Mouse (Mus musculus) forebrain, embryonic 15.5 days (tissue): Measurements from ENCODE around the gene Arhgap31. TPM values are rescaled to one million over a fixed set of nuclear protein-coding genes. Genes with fewer than 3 reads are reported as not detected.
"Not testable (repeated sequence)": the region's sequence is repeated elsewhere in the genome, so short reads cannot be mapped to it uniquely, and the experiment has no call there.

Experiments
- ATAC-seq: fragments of 200-750 bp; cut with Nextera tagmentation; replicated peaks from 2 replicates; pipeline ENCODE4 v1.8.0; 2017; ENCODE audit warnings: mild to moderate bottlenecking, moderate TSS enrichment, moderate library complexity
- H3K27ac ChIP-seq: fragments of 300-500 bp; sonication (generic); replicated peaks from 2 replicates; pipeline ENCODE4 v1.5.1; 2015; ENCODE audit warnings: mild to moderate bottlenecking, inconsistent platforms
- H3K27me3 ChIP-seq: fragments of 300-500 bp; sonication (generic); 2 replicates; pipeline ENCODE4 v1.6.1; 2015; ENCODE audit warnings: inconsistent platforms
- H3K36me3 ChIP-seq: fragments of 300-500 bp; sonication (generic); 2 replicates; pipeline ENCODE4 v1.6.1; 2015; ENCODE audit warnings: mild to moderate bottlenecking, inconsistent platforms
- H3K4me1 ChIP-seq: fragments of 300-500 bp; sonication (generic); 2 replicates; pipeline ENCODE4 v1.6.1; 2015; ENCODE audit warnings: inconsistent platforms
- H3K4me2 ChIP-seq: fragments of 300-500 bp; sonication (generic); replicated peaks from 2 replicates; pipeline ENCODE4 v1.6.1; 2015; ENCODE audit warnings: mild to moderate bottlenecking, inconsistent platforms
- H3K4me3 ChIP-seq: fragments of 300-500 bp; sonication (generic); 2 replicates; pipeline ENCODE4 v1.5.1; 2015; ENCODE audit warnings: mild to moderate bottlenecking, inconsistent platforms
- H3K9ac ChIP-seq: fragments of 300-500 bp; sonication (generic); replicated peaks from 2 replicates; pipeline ENCODE4 v1.6.1; 2015; ENCODE audit warnings: mild to moderate bottlenecking, inconsistent platforms
- H3K9me3 ChIP-seq: fragments of 300-500 bp; sonication (generic); 2 replicates; pipeline ENCODE4 v1.6.1; 2016; ENCODE audit warnings: inconsistent platforms
- WGBS: fragments of 180-500 bp; shearing (Covaris S2); methylation state at CpG from one replicate; pipeline ENCODE4 v1.1.7; 2015; ENCODE audit warnings: mixed read lengths; 5-methylcytosine and 5-hydroxymethylcytosine counted together
- polyA plus RNA-seq: library from polyadenylated mRNA; unstranded; fragments of >200 nt; fragmentation: Nextera tagmentation; extraction: Ambion mirVana; gene quantifications from 2 replicates; pipeline ENCODE4 v1.2.1, GENCODE M21; 2015

Gene Arhgap31
- polyA plus RNA-seq, 1 experiment from 2014 or later, result 3.4 TPM

GRCm38 (mm10) chr16:38697611-38698010, 15.5 kb downstream of the Arhgap31 start:
- no peaks in the 10 kb centered on the region for H3K27me3 ChIP-seq
- 93% methylated on average over 5 of the region's 5 CpGs for WGBS
- H3K4me2 ChIP-seq, result no peak overlapping the region
- no peaks in the 10 kb centered on the region for H3K9me3 ChIP-seq
- H3K4me1 ChIP-seq, result peaks cover 8% of the 10 kb centered on the region
- no peak overlapping the region for H3K27ac ChIP-seq
- H3K36me3 ChIP-seq, result no peaks in the 10 kb centered on the region
- H3K4me3 ChIP-seq, result no peak overlapping the region
- no peak for ATAC-seq
- H3K9ac ChIP-seq, result no peak overlapping the region

- H3K9ac ChIP-seq, result no peak overlapping the region
- H3K27ac ChIP-seq, result no peak overlapping the region
- 81% methylated on average over 5 of the region's 5 CpGs for WGBS
- no peaks in the 10 kb centered on the region for H3K9me3 ChIP-seq
- H3K36me3 ChIP-seq, result no peaks in the 10 kb centered on the region
- no peak for ATAC-seq
- H3K27me3 ChIP-seq, result no peaks in the 10 kb centered on the region
- H3K4me1 ChIP-seq, result no peaks in the 10 kb centered on the region
- no peak overlapping the region for H3K4me3 ChIP-seq
- no peak overlapping the region for H3K4me2 ChIP-seq
Measured at GRCm38 (mm10) chr16:38695557-38695956, 17.5 kb downstream of the Arhgap31 start.

DNA sequence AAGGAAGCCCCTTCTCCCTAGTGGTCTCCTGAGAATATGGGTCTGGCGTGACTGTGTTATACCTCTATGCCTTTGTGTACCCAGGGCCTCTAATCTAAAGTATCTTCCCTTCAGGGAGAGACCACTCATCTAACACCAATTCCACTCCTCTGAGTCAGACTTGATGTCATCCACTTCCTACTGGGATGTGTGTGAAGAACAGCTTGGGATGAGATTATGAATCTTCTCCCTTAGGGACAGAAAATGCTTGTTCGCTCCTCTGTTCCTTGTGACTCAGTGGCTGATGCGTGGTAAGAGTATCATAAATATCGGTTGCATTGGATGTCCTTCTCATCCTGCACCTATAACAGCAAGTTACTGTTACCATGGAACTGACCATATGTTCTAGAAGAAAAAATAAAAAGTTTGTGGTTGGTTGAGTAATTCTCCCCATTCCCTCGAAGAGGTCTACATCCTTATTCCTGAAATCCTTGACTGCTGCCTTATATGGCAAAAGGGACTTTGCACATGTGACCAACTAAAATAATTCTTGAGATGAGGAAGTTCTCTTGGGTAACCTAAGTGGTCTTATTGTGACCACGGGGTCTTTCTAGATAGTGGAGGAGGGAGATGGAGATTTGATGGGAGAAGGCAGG, 18.1 kb downstream of the Arhgap31 start:
- no peak for ATAC-seq
- WGBS, result 93% methylated on average over 6 of the region's 6 CpGs
- no peaks in the 10 kb centered on the region for H3K4me1 ChIP-seq
- no peaks in the 10 kb centered on the region for H3K9me3 ChIP-seq
- no peak overlapping the region for H3K27ac ChIP-seq
- H3K36me3 ChIP-seq, result no peaks in the 10 kb centered on the region
- H3K4me2 ChIP-seq, result no peak overlapping the region
- H3K27me3 ChIP-seq, result no peaks in the 10 kb centered on the region
- no peak overlapping the region for H3K4me3 ChIP-seq
- H3K9ac ChIP-seq, result no peak overlapping the region

DNA sequence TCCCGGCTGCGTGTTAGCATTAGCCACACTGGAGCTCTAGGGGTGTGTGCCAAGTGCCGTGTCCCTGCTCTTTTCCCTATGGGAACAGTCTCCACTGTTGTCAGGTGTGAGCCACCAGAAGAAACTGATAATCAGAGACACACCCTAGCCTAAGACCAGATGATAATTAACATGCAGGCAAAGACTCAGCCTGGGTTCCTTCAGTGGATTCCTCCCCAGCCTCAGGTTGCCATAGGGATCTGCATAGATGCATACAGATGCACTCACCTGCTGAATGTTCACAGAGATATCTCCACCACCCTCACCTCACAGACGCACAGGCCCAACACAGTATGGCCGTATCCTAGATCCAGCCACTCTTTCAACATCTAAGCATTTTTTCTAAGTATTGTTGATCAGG, 22.6 kb downstream of the Arhgap31 start:
- no peak for ATAC-seq
- 91% methylated on average over 5 of the region's 5 CpGs for WGBS

DNA sequence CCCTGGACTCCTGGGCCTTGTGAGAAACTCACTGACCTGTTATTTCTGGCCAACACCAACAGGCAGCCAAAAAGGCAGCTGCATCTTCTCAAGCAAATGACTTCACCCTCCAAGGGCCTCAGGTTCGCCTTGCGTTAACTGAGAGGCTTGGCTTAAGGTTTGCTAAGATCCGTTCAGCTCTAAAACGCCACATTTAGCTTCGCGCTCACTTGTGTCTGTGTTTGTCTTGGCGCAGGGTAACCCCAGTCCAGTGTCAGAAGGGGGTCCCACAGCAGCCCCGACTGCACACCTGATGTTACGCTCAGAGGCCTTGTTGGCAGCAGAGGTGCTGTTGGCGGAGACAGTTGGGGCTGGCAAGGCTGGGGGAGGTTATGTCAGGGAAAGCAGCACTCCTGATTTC, 23.3 kb downstream of the Arhgap31 start:
- ATAC-seq, result no peak
- no peak overlapping the region for H3K4me2 ChIP-seq

More for the DNA sequence above, 22.6 kb downstream of the Arhgap31 start:
- no peaks in the 10 kb centered on the region for H3K27me3 ChIP-seq
- peaks cover 4% of the 10 kb centered on the region; the same call in 1 of the 2 replicates for H3K4me1 ChIP-seq
- no peak overlapping the region for H3K9ac ChIP-seq
- no peak overlapping the region for H3K4me2 ChIP-seq
- H3K36me3 ChIP-seq, result no peaks in the 10 kb centered on the region
- no peak overlapping the region for H3K27ac ChIP-seq
- H3K9me3 ChIP-seq, result no peaks in the 10 kb centered on the region
- H3K4me3 ChIP-seq, result no peak overlapping the region

GRCm38 (mm10) chr16:38688531-38689264, 24.4 kb downstream of the Arhgap31 start:
- no peak overlapping the region for H3K4me3 ChIP-seq
- H3K27me3 ChIP-seq, result no peaks in the 10 kb centered on the region
- no peaks in the 10 kb centered on the region for H3K36me3 ChIP-seq
- no peak for ATAC-seq
- no peaks in the 10 kb centered on the region for H3K9me3 ChIP-seq
- H3K27ac ChIP-seq, result no peak overlapping the region
- no peak overlapping the region for H3K9ac ChIP-seq
- peaks cover 4% of the 10 kb centered on the region; the same call in 1 of the 2 replicates for H3K4me1 ChIP-seq
- WGBS, result 69% methylated on average over 12 of the region's 12 CpGs
- no peak overlapping the region for H3K4me2 ChIP-seq

More for the DNA sequence above, 23.3 kb downstream of the Arhgap31 start:
- peaks cover 4% of the 10 kb centered on the region; the same call in 1 of the 2 replicates for H3K4me1 ChIP-seq
- H3K27ac ChIP-seq, result no peak overlapping the region
- no peaks in the 10 kb centered on the region for H3K27me3 ChIP-seq
- H3K4me3 ChIP-seq, result no peak overlapping the region
- no peak overlapping the region for H3K9ac ChIP-seq
- 88% methylated on average over 10 of the region's 10 CpGs for WGBS
- H3K36me3 ChIP-seq, result no peaks in the 10 kb centered on the region
- H3K9me3 ChIP-seq, result no peaks in the 10 kb centered on the region

DNA sequence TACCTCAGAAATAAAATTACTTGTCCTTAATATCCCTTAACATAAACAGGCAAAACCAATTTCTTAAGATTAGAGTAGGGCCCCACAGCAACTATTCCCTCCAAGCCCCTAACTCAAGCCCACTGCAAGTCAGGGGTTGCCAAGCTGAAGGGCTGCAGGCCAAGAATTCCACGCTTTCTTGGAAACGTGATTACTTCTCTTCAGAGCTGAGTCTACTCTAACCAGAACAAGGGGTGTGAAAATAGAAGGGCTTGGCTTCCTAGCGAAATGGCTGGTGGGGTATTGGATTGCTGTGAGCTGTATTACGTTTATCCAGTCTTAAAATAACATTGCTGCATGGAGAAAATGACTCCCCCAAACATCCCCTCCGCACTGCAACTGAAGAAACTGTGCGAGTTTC, 25.4 kb downstream of the Arhgap31 start:
- H3K36me3 ChIP-seq, result no peaks in the 10 kb centered on the region
- H3K9me3 ChIP-seq, result no peaks in the 10 kb centered on the region
- H3K4me1 ChIP-seq, result peaks cover 4% of the 10 kb centered on the region; the same call in 1 of the 2 replicates
- 67% methylated on average over 6 of the region's 6 CpGs for WGBS
- no peak overlapping the region for H3K4me2 ChIP-seq
- ATAC-seq, result no peak
- H3K9ac ChIP-seq, result no peak overlapping the region
- H3K27me3 ChIP-seq, result no peaks in the 10 kb centered on the region
- H3K27ac ChIP-seq, result no peak overlapping the region
- H3K4me3 ChIP-seq, result no peak overlapping the region

- ATAC-seq, result no peak
- 81% methylated on average over 7 of the region's 7 CpGs for WGBS
- Histone ChIP-seq H3K36me3 (no peaks in the 10 kb centered on the region), H3K9ac (no peak overlapping the region), H3K9me3 (no peaks in the 10 kb centered on the region), H3K4me2 (no peak overlapping the region), H3K27me3 (no peaks in the 10 kb centered on the region), H3K4me1 (peaks cover 4% of the 10 kb centered on the region; the same call in 1 of the 2 replicates), H3K4me3 (no peak overlapping the region), H3K27ac (no peak overlapping the region)
Measured at GRCm38 (mm10) chr16:38683094-38683493, 30.0 kb downstream of the Arhgap31 start.

DNA sequence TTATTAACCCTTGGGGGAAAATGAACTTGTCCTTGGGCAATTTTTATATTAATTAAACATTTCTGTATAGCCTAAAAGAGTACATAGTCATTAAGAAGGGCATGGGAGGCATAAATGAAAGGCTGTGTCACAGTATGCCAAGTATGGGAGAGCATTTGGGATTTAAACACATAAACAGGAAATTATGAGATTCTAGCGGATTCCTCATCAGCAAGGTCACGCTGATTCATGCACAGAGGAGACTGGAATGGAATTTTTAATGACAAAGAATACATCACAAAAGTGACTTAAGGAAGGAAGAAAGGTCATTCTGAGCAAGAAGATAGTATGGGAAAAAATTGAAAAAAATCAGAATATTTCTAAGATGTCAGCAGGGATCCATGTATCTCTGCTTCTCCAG, 31.8 kb downstream of the Arhgap31 start:
- Histone ChIP-seq H3K9me3 (no peaks in the 10 kb centered on the region), H3K36me3 (no peaks in the 10 kb centered on the region), H3K4me1 (no peaks in the 10 kb centered on the region), H3K9ac (no peak overlapping the region), H3K4me3 (no peak overlapping the region), H3K4me2 (no peak overlapping the region), H3K27ac (no peak overlapping the region), H3K27me3 (no peaks in the 10 kb centered on the region)
- ATAC-seq, result no peak
- WGBS, result 89% methylated on average over 2 of the region's 2 CpGs

- H3K9ac ChIP-seq, result no peak overlapping the region
- ATAC-seq, result no peak
- H3K36me3 ChIP-seq, result no peaks in the 10 kb centered on the region
- H3K27me3 ChIP-seq, result no peaks in the 10 kb centered on the region
- no peaks in the 10 kb centered on the region for H3K9me3 ChIP-seq
- H3K4me3 ChIP-seq, result no peak overlapping the region
- 58% methylated on average over 12 of the region's 12 CpGs for WGBS
- H3K4me1 ChIP-seq, result no peaks in the 10 kb centered on the region
- H3K4me2 ChIP-seq, result no peak overlapping the region
- H3K27ac ChIP-seq, result no peak overlapping the region
Measured at GRCm38 (mm10) chr16:38679431-38680021, 33.5 kb downstream of the Arhgap31 start.

DNA sequence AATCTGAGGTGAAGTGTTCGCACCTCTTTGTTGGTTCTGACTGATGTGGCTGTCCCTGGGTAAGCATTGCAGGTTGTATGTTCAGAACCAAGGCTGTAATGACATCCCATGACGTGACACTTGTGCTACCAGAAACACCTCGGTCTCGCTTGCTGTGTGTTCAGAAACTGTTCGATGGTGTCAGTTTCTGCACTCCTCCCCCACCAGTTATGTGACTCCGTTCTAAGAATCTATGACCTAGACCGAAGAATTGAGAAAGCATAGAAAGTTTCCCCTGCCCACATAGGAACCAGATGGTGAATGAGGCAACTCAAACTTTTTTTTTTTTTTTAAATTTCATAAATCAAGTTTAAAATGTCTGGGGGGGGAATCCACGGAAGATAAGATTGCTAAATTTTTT, 34.2 kb downstream of the Arhgap31 start:
- H3K27ac ChIP-seq, result no peak overlapping the region
- no peaks in the 10 kb centered on the region for H3K27me3 ChIP-seq
- no peak overlapping the region for H3K4me3 ChIP-seq
- 89% methylated on average over 8 of the region's 8 CpGs for WGBS
- no peak overlapping the region for H3K4me2 ChIP-seq
- no peaks in the 10 kb centered on the region for H3K9me3 ChIP-seq
- ATAC-seq, result no peak
- H3K36me3 ChIP-seq, result no peaks in the 10 kb centered on the region
- no peak overlapping the region for H3K9ac ChIP-seq
- H3K4me1 ChIP-seq, result peaks cover 2% of the 10 kb centered on the region; the same call in 1 of the 2 replicates

- 83% methylated on average over 2 of the region's 2 CpGs for WGBS
- H3K4me3 ChIP-seq, H3K9ac ChIP-seq, H3K9me3 ChIP-seq, ATAC-seq, H3K36me3 ChIP-seq, H3K4me1 ChIP-seq, H3K27ac ChIP-seq, H3K4me2 ChIP-seq, H3K27me3 ChIP-seq: not testable (repeated sequence)
Measured at GRCm38 (mm10) chr16:38677941-38678340, 35.1 kb downstream of the Arhgap31 start.
